Mouse (Mus musculus): ENCODE results near the gene Ccdc148. TPM values are rescaled to one million over a fixed set of nuclear protein-coding genes. Genes with fewer than 3 reads are reported as not detected.

Gene Ccdc148
- polyA plus RNA-seq, 1 experiment from 2014 or later = 7.1 TPM

- ATAC-seq = no peak
- 63% methylated on average over 3 of the region's 3 CpGs for WGBS
Measured at GRCm38 (mm10) chr2:58841021-58841420, 319.5 kb downstream of the Ccdc148 start.

GRCm38 (mm10) chr2:58832253-58832980 is 328.1 kb downstream of the Ccdc148 start:
- 91% methylated on average over 20 of the region's 20 CpGs for WGBS

More at GRCm38 (mm10) chr2:58841021-58841420, 319.5 kb downstream of the Ccdc148 start:
- no peak overlapping the region for H3K4me2 ChIP-seq (ENCODE audit: low read length)
- no peak overlapping the region for H3K27ac ChIP-seq (ENCODE audit: low read depth, low read length)
- no peaks in the 10 kb centered on the region for H3K36me3 ChIP-seq (ENCODE audit: control insufficient read depth, insufficient read depth, low read length)
- no peak overlapping the region for H3K9ac ChIP-seq (ENCODE audit: low read depth, low read length)
- no peaks in the 10 kb centered on the region for H3K4me1 ChIP-seq (ENCODE audit: control insufficient read depth, insufficient read depth, low read depth, low read length)
- H3K9me3 ChIP-seq (ENCODE audit: control insufficient read depth, low read length) = no peaks in the 10 kb centered on the region; the same call in 1 of the 2 replicates
- H3K4me3 ChIP-seq (ENCODE audit: low read length) = no peak overlapping the region
- no peaks in the 10 kb centered on the region for H3K27me3 ChIP-seq (replicated peaks; ENCODE audit: control insufficient read depth, insufficient read depth, low read length)

GRCm38 (mm10) chr2:58829981-58830742 is 330.3 kb downstream of the Ccdc148 start:
- WGBS = 52% methylated on average over 7 of the region's 7 CpGs
- Histone ChIP-seq H3K9me3 (ENCODE audit: control insufficient read depth, low read length) (no peaks in the 10 kb centered on the region), H3K9ac (ENCODE audit: low read depth, low read length) (no peak overlapping the region), H3K27ac (ENCODE audit: low read depth, low read length) (no peak overlapping the region), H3K27me3 (replicated peaks; ENCODE audit: control insufficient read depth, insufficient read depth, low read length) (no peaks in the 10 kb centered on the region), H3K4me2 (ENCODE audit: low read length) (no peak overlapping the region), H3K36me3 (ENCODE audit: control insufficient read depth, insufficient read depth, low read length) (no peaks in the 10 kb centered on the region), H3K4me3 (ENCODE audit: low read length) (no peak overlapping the region), H3K4me1 (ENCODE audit: control insufficient read depth, insufficient read depth, low read depth, low read length) (no peaks in the 10 kb centered on the region)
- ATAC-seq = peak; percentile 83

More at GRCm38 (mm10) chr2:58832253-58832980, 328.1 kb downstream of the Ccdc148 start:
- Histone ChIP-seq H3K27me3 (replicated peaks; ENCODE audit: control insufficient read depth, insufficient read depth, low read length) (no peaks in the 10 kb centered on the region), H3K4me2 (ENCODE audit: low read length) (no peak overlapping the region), H3K27ac (ENCODE audit: low read depth, low read length) (no peak overlapping the region), H3K36me3 (ENCODE audit: control insufficient read depth, insufficient read depth, low read length) (no peaks in the 10 kb centered on the region), H3K9me3 (ENCODE audit: control insufficient read depth, low read length) (no peaks in the 10 kb centered on the region), H3K9ac (ENCODE audit: low read depth, low read length) (no peak overlapping the region), H3K4me3 (ENCODE audit: low read length) (no peak overlapping the region), H3K4me1 (ENCODE audit: control insufficient read depth, insufficient read depth, low read depth, low read length) (no peaks in the 10 kb centered on the region)
- ATAC-seq = 0 out of 2 replicates have a peak, but pooled peaks have one; percentile 37

- H3K9ac ChIP-seq (ENCODE audit: low read depth, low read length) = no peak overlapping the region
- H3K27ac ChIP-seq (ENCODE audit: low read depth, low read length) = no peak overlapping the region
- no peaks in the 10 kb centered on the region for H3K36me3 ChIP-seq (ENCODE audit: control insufficient read depth, insufficient read depth, low read length)
- ATAC-seq = no peak
- 90% methylated on average over 3 of the region's 3 CpGs for WGBS
- H3K4me2 ChIP-seq (ENCODE audit: low read length) = no peak overlapping the region
- H3K4me1 ChIP-seq (ENCODE audit: control insufficient read depth, insufficient read depth, low read depth, low read length) = no peaks in the 10 kb centered on the region
- H3K4me3 ChIP-seq (ENCODE audit: low read length) = no peak overlapping the region
- H3K9me3 ChIP-seq (ENCODE audit: control insufficient read depth, low read length) = no peaks in the 10 kb centered on the region
- no peaks in the 10 kb centered on the region for H3K27me3 ChIP-seq (replicated peaks; ENCODE audit: control insufficient read depth, insufficient read depth, low read length)
Measured at GRCm38 (mm10) chr2:58828910-58829600, 331.4 kb downstream of the Ccdc148 start.

DNA sequence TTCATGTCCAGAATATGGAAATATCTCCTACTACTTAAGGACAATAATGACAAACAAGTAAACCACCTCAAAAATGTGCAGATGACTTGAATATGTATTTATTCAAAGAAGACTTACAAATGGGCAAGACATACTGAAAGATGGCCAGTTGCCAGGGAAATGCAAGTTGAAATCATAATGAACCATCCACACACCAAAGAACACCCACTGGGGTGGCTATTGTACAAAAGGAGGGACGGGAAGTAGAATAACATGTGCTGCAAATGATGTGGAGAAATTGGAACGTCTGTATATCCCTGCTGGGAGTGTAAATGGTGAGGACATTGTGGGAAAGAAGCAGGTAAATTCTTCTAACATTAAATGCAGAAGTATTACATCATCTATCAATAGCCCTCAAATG is 347.5 kb downstream of the Ccdc148 start:
- WGBS = 19% methylated on average over 2 of the region's 2 CpGs
- no peaks in the 10 kb centered on the region for H3K4me1 ChIP-seq (ENCODE audit: control insufficient read depth, insufficient read depth, low read depth, low read length)
- no peak overlapping the region for H3K9ac ChIP-seq (ENCODE audit: low read depth, low read length)
- no peak for ATAC-seq
- H3K27me3 ChIP-seq (replicated peaks; ENCODE audit: control insufficient read depth, insufficient read depth, low read length) = no peaks in the 10 kb centered on the region
- no peaks in the 10 kb centered on the region for H3K9me3 ChIP-seq (ENCODE audit: control insufficient read depth, low read length)
- H3K27ac ChIP-seq (ENCODE audit: low read depth, low read length) = no peak overlapping the region
- no peaks in the 10 kb centered on the region for H3K36me3 ChIP-seq (ENCODE audit: control insufficient read depth, insufficient read depth, low read length)
- no peak overlapping the region for H3K4me3 ChIP-seq (ENCODE audit: low read length)
- H3K4me2 ChIP-seq (ENCODE audit: low read length) = no peak overlapping the region

- WGBS = 91% methylated on average over 5 of the region's 5 CpGs
- no peaks in the 10 kb centered on the region for H3K27me3 ChIP-seq (replicated peaks; ENCODE audit: control insufficient read depth, insufficient read depth, low read length)
- no peak overlapping the region for H3K4me2 ChIP-seq (ENCODE audit: low read length)
- no peaks in the 10 kb centered on the region for H3K36me3 ChIP-seq (ENCODE audit: control insufficient read depth, insufficient read depth, low read length)
- no peak overlapping the region for H3K9ac ChIP-seq (ENCODE audit: low read depth, low read length)
- no peaks in the 10 kb centered on the region for H3K9me3 ChIP-seq (ENCODE audit: control insufficient read depth, low read length)
- no peak for ATAC-seq
- H3K4me1 ChIP-seq (ENCODE audit: control insufficient read depth, insufficient read depth, low read depth, low read length) = no peaks in the 10 kb centered on the region
- H3K4me3 ChIP-seq (ENCODE audit: low read length) = no peak overlapping the region
- no peak overlapping the region for H3K27ac ChIP-seq (ENCODE audit: low read depth, low read length)
Measured at GRCm38 (mm10) chr2:58799623-58800022, 360.9 kb downstream of the Ccdc148 start.

- ATAC-seq = no peak
- no peaks in the 10 kb centered on the region for H3K9me3 ChIP-seq (ENCODE audit: control insufficient read depth, low read length)
Measured at GRCm38 (mm10) chr2:58799126-58799525, 361.4 kb downstream of the Ccdc148 start.

GRCm38 (mm10) chr2:58797506-58797905 is 363.0 kb downstream of the Ccdc148 start:
- Histone ChIP-seq H3K9me3 (ENCODE audit: control insufficient read depth, low read length) (no peaks in the 10 kb centered on the region), H3K9ac (ENCODE audit: low read depth, low read length) (no peak overlapping the region), H3K4me3 (ENCODE audit: low read length) (no peak overlapping the region), H3K4me2 (ENCODE audit: low read length) (no peak overlapping the region), H3K4me1 (ENCODE audit: control insufficient read depth, insufficient read depth, low read depth, low read length) (no peaks in the 10 kb centered on the region), H3K27me3 (replicated peaks; ENCODE audit: control insufficient read depth, insufficient read depth, low read length) (no peaks in the 10 kb centered on the region), H3K27ac (ENCODE audit: low read depth, low read length) (no peak overlapping the region), H3K36me3 (ENCODE audit: control insufficient read depth, insufficient read depth, low read length) (no peaks in the 10 kb centered on the region)
- 26% methylated on average over 4 of the region's 4 CpGs for WGBS
- no peak for ATAC-seq

More at GRCm38 (mm10) chr2:58799126-58799525, 361.4 kb downstream of the Ccdc148 start:
- Histone ChIP-seq H3K27ac (ENCODE audit: low read depth, low read length) (no peak overlapping the region), H3K9ac (ENCODE audit: low read depth, low read length) (no peak overlapping the region), H3K4me3 (ENCODE audit: low read length) (no peak overlapping the region), H3K4me2 (ENCODE audit: low read length) (no peak overlapping the region), H3K4me1 (ENCODE audit: control insufficient read depth, insufficient read depth, low read depth, low read length) (no peaks in the 10 kb centered on the region), H3K27me3 (replicated peaks; ENCODE audit: control insufficient read depth, insufficient read depth, low read length) (no peaks in the 10 kb centered on the region), H3K36me3 (ENCODE audit: control insufficient read depth, insufficient read depth, low read length) (no peaks in the 10 kb centered on the region)
- 89% methylated on average over 9 of the region's 9 CpGs for WGBS

DNA sequence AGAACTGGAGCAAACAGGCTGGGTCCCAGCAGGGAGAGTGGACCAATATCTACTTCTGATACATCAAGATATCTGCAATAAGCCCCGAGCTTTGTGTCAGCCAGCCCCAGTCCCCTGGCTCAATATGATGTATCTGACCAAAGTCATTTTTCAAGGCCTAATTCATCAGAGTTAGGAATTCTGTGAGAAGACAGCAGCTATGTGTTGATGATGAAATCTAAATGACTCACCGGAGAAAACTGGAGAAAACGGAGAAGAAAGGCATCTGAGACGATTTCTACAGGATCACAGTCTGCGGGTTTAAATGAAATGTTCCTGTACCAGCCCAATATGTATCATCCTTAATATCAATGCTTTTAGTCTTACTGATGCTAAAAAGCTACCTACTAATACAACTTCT is 365.1 kb downstream of the Ccdc148 start:
- 86% methylated on average over 5 of the region's 5 CpGs for WGBS

More for the DNA sequence above, 365.1 kb downstream of the Ccdc148 start:
- H3K27ac ChIP-seq (ENCODE audit: low read depth, low read length) = no peak overlapping the region
- H3K4me1 ChIP-seq (ENCODE audit: control insufficient read depth, insufficient read depth, low read depth, low read length) = no peaks in the 10 kb centered on the region
- no peak overlapping the region for H3K4me2 ChIP-seq (ENCODE audit: low read length)
- H3K4me3 ChIP-seq (ENCODE audit: low read length) = no peak overlapping the region
- H3K36me3 ChIP-seq (ENCODE audit: control insufficient read depth, insufficient read depth, low read length) = no peaks in the 10 kb centered on the region
- no peaks in the 10 kb centered on the region for H3K9me3 ChIP-seq (ENCODE audit: control insufficient read depth, low read length)
- ATAC-seq = no peak
- H3K9ac ChIP-seq (ENCODE audit: low read depth, low read length) = no peak overlapping the region
- H3K27me3 ChIP-seq (replicated peaks; ENCODE audit: control insufficient read depth, insufficient read depth, low read length) = no peaks in the 10 kb centered on the region
